Mouse (Mus musculus): ENCODE results near the gene D030056L22Rik.

GRCm38 (mm10) chr19:18712866-18713300, at the start of gene D030056L22Rik:
- TF ChIP-seq ZNF384 (IDR thresholded peaks at IDR 0.05; ENCODE audit: low read depth, low read length) (no peak; the same call in 1 of the 2 replicates), ZC3H11A (IDR thresholded peaks at IDR 0.05; ENCODE audit: borderline replicate concordance, low read depth, low read length) (no peak)

All from ES-E14 (cell line).